Mouse (Mus musculus) layer of hippocampus, postnatal 25 days (tissue): ENCODE results near the gene Svs2. TPM values are rescaled to one million over a fixed set of nuclear protein-coding genes. Genes with fewer than 3 reads are reported as not detected.
"Not testable (repeated sequence)": the region's sequence is repeated elsewhere in the genome, so short reads cannot be mapped to it uniquely, and the experiment has no call there.

Experiments used
- DNase-seq, 2 experiments: peaks; one replicate each; pipeline ENCODE4 v3.0.0; 2022; ENCODE audit warnings: mixed read lengths in 2 of 2, low spot score in 1 of 2; ENCODE audit errors: extremely low spot score in 1 of 2
- total RNA-seq, 2 experiments: library from RNA; stranded (reverse); gene quantifications; 2 replicates each; pipeline ENCODE4 v1.2.3; 2021

Gene Svs2
- not detected for total RNA-seq

GRCm38 (mm10) chr2:164238366-164238765 lies at the start of gene Svs2:
TSS of gene Svs2 (minus strand) at chr2:164238466.
- DNase-seq, result no peak

DNA sequence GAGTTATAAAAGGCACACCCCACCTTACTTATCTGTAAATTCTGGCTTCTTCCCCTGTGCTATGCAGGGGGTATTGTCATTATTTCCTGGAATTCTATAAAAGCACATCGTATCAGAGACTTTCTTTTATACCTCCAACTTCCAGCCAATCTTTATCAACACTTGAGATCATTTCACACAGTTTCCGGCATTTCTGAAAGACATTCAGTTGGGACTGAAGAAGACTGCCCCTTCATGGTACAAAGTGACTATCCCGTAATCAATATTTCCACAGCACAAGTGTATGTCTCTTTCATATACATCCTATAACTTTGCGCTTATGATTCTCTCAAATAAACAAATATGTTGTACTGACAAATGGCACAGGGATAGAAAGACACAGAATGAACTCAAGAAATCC lies 40.1 kb upstream of the Svs2 start, which contains the start of gene Svs4:
Svs4 (minus strand) TSS at position 101 of the 400 bp plus-strand sequence.
- DNase-seq, result no peak

- DNase-seq, result not testable (repeated sequence)
These were observed 18.3 kb upstream of the Svs2 start, which contains the start of gene Svs3b for GRCm38 (mm10) chr2:164256540-164256939. TSS of gene Svs3b (minus strand) at chr2:164256640.

GRCm38 (mm10) chr2:164232671-164233070 lies 5.6 kb downstream of the Svs2 start:
- DNase-seq, result no peak

DNA sequence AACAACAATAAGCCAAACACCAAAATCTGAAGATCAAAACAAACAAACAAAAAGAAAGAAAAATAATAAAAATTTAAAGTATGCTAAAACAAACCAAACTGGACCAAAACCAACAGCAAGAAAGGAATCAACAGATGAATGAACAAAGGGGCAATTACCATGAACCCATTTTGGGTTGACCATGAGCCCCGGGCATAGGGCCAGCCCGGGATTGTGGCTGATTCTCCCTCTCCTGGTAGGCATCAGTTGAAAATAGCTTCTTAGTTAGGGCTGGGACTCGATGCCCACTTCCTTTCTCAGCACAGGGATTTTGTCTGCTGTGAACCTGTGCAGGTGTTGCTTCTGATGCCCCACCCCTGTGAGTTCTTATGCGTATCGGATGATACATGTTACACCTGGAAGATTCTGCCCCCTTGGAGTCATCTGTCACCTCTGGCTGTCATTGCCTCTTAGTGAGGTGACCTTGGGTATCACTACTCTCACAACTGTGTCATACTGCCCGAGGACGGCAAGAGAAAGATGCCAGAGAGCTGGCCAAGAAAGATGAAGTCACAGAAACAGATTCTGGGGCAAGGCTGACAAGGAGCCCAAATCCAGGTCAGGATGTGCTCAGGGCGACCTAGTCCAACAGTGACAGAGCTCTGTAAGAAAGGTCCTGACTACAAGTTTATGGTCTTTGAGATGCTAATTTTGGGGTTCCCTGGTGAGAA lies 9.8 kb downstream of the Svs2 start:
- no peak for DNase-seq

- no peak for DNase-seq
These were observed 16.7 kb downstream of the Svs2 start, which contains the start of gene Wfdc15b for GRCm38 (mm10) chr2:164221522-164221921. TSS of gene Wfdc15b (minus strand) at chr2:164221660.

DNA sequence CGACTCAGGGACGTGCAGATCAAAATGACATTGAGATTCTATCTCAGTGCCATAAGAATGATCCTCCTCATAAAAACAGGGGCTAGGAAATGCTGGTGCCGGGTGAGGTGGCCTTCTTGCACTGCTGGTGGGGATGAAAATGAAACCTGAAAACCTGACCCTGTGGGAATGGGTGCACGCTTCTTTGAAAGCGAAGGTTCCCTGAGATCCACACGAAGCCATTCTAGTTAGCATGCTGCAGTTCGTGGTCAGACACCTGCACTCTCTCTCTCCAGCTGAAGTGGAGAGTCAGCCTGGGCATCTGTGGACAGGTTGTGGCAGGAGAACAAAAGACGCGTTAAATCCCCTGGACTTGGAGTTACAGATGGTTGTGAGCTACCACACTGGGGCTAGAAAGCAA lies 19.0 kb downstream of the Svs2 start:
- no peak for DNase-seq

GRCm38 (mm10) chr2:164212711-164213110 lies 25.6 kb downstream of the Svs2 start:
- DNase-seq, result no peak

- DNase-seq, result no peak
These were observed 27.4 kb downstream of the Svs2 start for GRCm38 (mm10) chr2:164210892-164211291.

DNA sequence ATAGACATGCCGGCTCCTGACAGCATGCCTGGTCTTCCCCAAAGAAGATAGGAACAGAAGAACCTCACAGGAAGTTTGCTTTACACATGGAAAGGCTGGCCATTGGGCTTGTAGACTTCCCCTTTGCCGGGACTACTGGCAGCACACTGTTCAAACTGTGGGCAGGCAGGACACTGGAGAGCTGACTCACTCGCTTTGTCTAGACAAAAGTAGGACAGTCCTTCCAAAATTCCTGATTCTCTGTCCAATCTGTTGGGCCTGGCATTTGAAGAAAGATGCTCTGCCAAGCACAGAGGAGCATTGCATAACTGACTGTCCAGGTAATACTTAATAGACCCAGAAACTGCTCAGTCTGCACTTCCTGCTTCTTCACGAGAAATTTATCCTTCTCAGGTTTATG lies 31.6 kb downstream of the Svs2 start:
- no peak for DNase-seq

GRCm38 (mm10) chr2:164206011-164206410 lies 32.3 kb downstream of the Svs2 start:
- DNase-seq, result not testable (repeated sequence)

GRCm38 (mm10) chr2:164199626-164200327 lies 38.5 kb downstream of the Svs2 start, which contains the start of gene Wfdc15a:
TSS of gene Wfdc15a (minus strand) at chr2:164200130.
- DNase-seq, result no peak

- no peak for DNase-seq
These were observed 41.6 kb downstream of the Svs2 start for GRCm38 (mm10) chr2:164196700-164196990.

- no peak for DNase-seq
These were observed 42.1 kb downstream of the Svs2 start for GRCm38 (mm10) chr2:164195971-164196699.

DNA sequence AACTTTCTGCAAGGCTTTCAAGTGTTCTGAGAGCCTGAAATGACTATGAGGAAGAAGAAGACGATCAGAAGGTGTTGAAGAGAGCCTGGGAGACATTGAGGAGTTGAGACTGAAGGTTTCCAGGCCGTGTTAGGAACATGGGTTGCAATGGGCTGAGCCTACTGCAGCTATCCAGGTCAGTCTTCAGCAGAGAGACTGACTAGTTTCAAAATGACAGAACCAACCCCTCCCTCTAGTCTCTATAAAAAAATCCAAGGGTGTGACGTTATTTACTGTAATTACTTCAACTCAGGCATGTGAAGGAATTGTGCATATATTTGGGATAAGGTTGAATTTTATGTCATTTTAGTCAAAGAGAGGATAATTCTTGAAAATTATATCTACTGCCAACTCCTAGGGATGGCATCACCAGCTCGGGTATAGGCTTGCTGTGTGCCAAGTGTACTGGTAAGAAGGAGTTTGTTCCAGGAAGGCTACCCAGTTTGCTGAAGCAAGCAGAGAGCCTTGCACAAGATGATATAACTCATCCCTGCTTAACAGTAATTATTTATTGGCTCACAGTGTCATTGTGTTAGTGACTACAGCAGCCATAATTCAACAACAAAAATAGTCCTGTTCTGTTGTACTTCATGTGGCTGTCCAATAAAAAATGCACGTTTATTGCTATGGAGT lies 43.2 kb downstream of the Svs2 start:
- DNase-seq, result no peak

GRCm38 (mm10) chr2:164192279-164192678 lies 46.0 kb downstream of the Svs2 start:
- no peak for DNase-seq

- no peak for DNase-seq
These were observed 47.7 kb downstream of the Svs2 start, which contains the start of gene Wfdc12 for GRCm38 (mm10) chr2:164190576-164190975. TSS of gene Wfdc12 (minus strand) at chr2:164190608.

- DNase-seq, result no peak
These were observed 49.5 kb downstream of the Svs2 start for GRCm38 (mm10) chr2:164188722-164189121.
